8 mouse cellular contexts compared by ENCODE assay signal in genomic region chr3:94758056-94758409, GRCm38 (mm10). TPM values are rescaled to one million over a fixed set of nuclear protein-coding genes. Genes with fewer than 3 reads are reported as not detected.
DNase-seq lines count a peak whose midpoint lies in the region; ATAC-seq and TF ChIP-seq lines count a peak whose summit lies in the region.
"Not testable (repeated sequence)": the region's sequence is repeated elsewhere in the genome, so short reads cannot be mapped to it uniquely, and the experiment has no call there.

No protein-coding gene starts in this region.

- not testable (repeated sequence) for H3K36me3 ChIP-seq in forebrain, postnatal 0 days (ENCODE audit: insufficient read depth); hindbrain, embryonic 12.5 days; stomach, embryonic 16.5 days (ENCODE audit: control insufficient read depth, insufficient read depth, low read length)

- not testable (repeated sequence) for TF ChIP-seq CTCF in forebrain, postnatal 0 days (IDR thresholded peaks at IDR 0.05; ENCODE audit: low read depth); lung, adult 2 months (IDR thresholded peaks at IDR 0.05; ENCODE audit: insufficient read depth, low read length)

- peak overlapping the region; percentile 26; the same call in 1 of the 2 replicates for H3K4me3 ChIP-seq in forebrain, postnatal 0 days (ENCODE audit: low read depth, low read length)
- H3K4me3 ChIP-seq in hindbrain, embryonic 12.5 days = peak overlapping the region; percentile 30
- H3K4me3 ChIP-seq in lung, adult 2 months (replicated peaks; ENCODE audit: extremely low read depth, low read depth, low read length) = not testable (repeated sequence)
- H3K4me3 ChIP-seq in stomach, embryonic 16.5 days (replicated peaks; ENCODE audit: low read length) = peak overlapping the region; percentile 33

- H3K27me3 ChIP-seq in forebrain, postnatal 0 days (ENCODE audit: insufficient read depth, low read length); hindbrain, embryonic 12.5 days; stomach, embryonic 16.5 days (ENCODE audit: control insufficient read depth, insufficient read depth, low read length): not testable (repeated sequence)

- peak; percentile 96 for ATAC-seq in forebrain, postnatal 0 days
- ATAC-seq in hindbrain, embryonic 12.5 days (ENCODE audit: low FRiP score) = peak; percentile 93
- peak; percentile 97 for ATAC-seq in monocyte, adult 5-6 weeks (replicated peaks; ENCODE audit: insufficient number of reproducible peaks, low FRiP score, low TSS enrichment, poor library complexity, severe bottlenecking)
- peak; percentile 96 for ATAC-seq in stomach, embryonic 16.5 days (ENCODE audit: insufficient read depth, low FRiP score)

- H3K9me3 ChIP-seq in forebrain, postnatal 0 days (ENCODE audit: low read length); hindbrain, embryonic 12.5 days (replicated peaks); stomach, embryonic 16.5 days (replicated peaks; ENCODE audit: control insufficient read depth, low read length): not testable (repeated sequence)

- H3K9ac ChIP-seq in forebrain, postnatal 0 days; hindbrain, embryonic 12.5 days; stomach, embryonic 16.5 days (ENCODE audit: low read length): not testable (repeated sequence)

- not testable (repeated sequence) for TF ChIP-seq POLR2A in lung, adult 2 months (IDR thresholded peaks at IDR 0.05; ENCODE audit: borderline replicate concordance, extremely low read depth, low read depth, low read length)

- peak overlapping the region; percentile 38 for H3K4me2 ChIP-seq in forebrain, postnatal 0 days (ENCODE audit: low read depth)
- peak overlapping the region; percentile 41 for H3K4me2 ChIP-seq in hindbrain, embryonic 12.5 days (replicated peaks)
- not testable (repeated sequence) for H3K4me2 ChIP-seq in stomach, embryonic 16.5 days (ENCODE audit: low read depth, low read length)

- not testable (repeated sequence) for H3K27ac ChIP-seq in forebrain, postnatal 0 days (ENCODE audit: low read depth, low read length); hindbrain, embryonic 12.5 days; stomach, embryonic 16.5 days (ENCODE audit: low read length)

- not testable (repeated sequence) for H3K4me1 ChIP-seq in forebrain, postnatal 0 days (ENCODE audit: insufficient read depth); hindbrain, embryonic 12.5 days; lung, adult 2 months (ENCODE audit: control insufficient read depth, insufficient read depth, low read length); stomach, embryonic 16.5 days (ENCODE audit: control insufficient read depth, insufficient read depth, low read length)

- peak; percentile 73 for DNase-seq in T-cell, adult 2 months (ENCODE audit: low spot score)
- peak; percentile 34 to 48 for DNase-seq in cerebellum, postnatal 14 days
- DNase-seq in forebrain, postnatal 0 days = not testable (repeated sequence)
- DNase-seq in kidney, postnatal 14 days = peak; percentile 66
- DNase-seq in lung, adult 2 months = peak; percentile 39

- WGBS in forebrain, postnatal 0 days = under 1% methylated on average over 13 of the region's 31 CpGs
- 0% methylated on average over 20 of the region's 31 CpGs for WGBS in hindbrain, embryonic 12.5 days
- under 1% methylated on average over 20 of the region's 31 CpGs for WGBS in lung, adult 2 months
- WGBS in stomach, embryonic 16.5 days = 1% methylated on average over 20 of the region's 31 CpGs

RNA-seq across cellular contexts. Expression of gene Cgn, which starts 28.3 kb away (rescaled TPM):
- 6.0 and 7.2 TPM in 2 replicates for total RNA-seq in forebrain, postnatal 0 days (2014; rRNA removed)
- 3.3 and 6.0 TPM in 2 replicates for polyA plus RNA-seq in forebrain, postnatal 0 days (2015; fragmentation: Nextera tagmentation; extraction: Ambion mirVana)
- polyA plus RNA-seq in hindbrain, embryonic 12.5 days (2016; fragmentation: Nextera tagmentation; extraction: Ambion mirVana) = 4.2 and 5.3 TPM in 2 replicates
- polyA plus RNA-seq in lung, adult 2 months (2012; rRNA removed) = 18.8 and 27.8 TPM in 2 replicates
- total RNA-seq in monocyte, adult 5-6 weeks (2017) = 0.32 TPM in 1 of 3 replicates, not detected in the others
- 47.9 and 54.0 TPM in 2 replicates for polyA plus RNA-seq in stomach, embryonic 16.5 days (2015; fragmentation: Nextera tagmentation; extraction: Ambion mirVana)
